Mouse (Mus musculus) lung, postnatal 0 days (tissue): ENCODE measurements at regions not wholly inside any gene's neighbourhood (a gene's known extent, or its start where the extent isn't known, plus 50 kb on each side); places are given as distances from the start of the nearest gene placed in this dataset.

Source experiments
- CTCF ChIP-seq: IDR thresholded peaks from 2 replicates; pipeline ENCODE4 v1.5.1; 2016; ENCODE audit warnings: antibody characterized with exemption, mild to moderate bottlenecking
- EP300 ChIP-seq: IDR thresholded peaks from 2 replicates; pipeline ENCODE4 v1.6.1; 2016; ENCODE audit warnings: antibody characterized with exemption, mild to moderate bottlenecking, control low read depth

GRCm38 (mm10) chr14:115040091-115040571 lies 51.9 kb upstream of the Gpc5 start:
- no peak for TF ChIP-seq CTCF
- TF ChIP-seq EP300: no peak
